Mouse (Mus musculus) MEL (cell line): ENCODE data around the gene Plekhg5. TPM values are rescaled to one million over a fixed set of nuclear protein-coding genes. Genes with fewer than 3 reads are reported as not detected.

Experiments
- DNase-seq: peaks from one replicate; pipeline ENCODE4 v3.0.0; 2011; ENCODE audit warnings: low read depth, low spot score
- H3K27ac ChIP-seq: 2 replicates; pipeline ENCODE4 v1.5.1; 2012; ENCODE audit warnings: low read depth, mild to moderate bottlenecking, control low read depth, low read length, moderate library complexity; ENCODE audit not compliant: control insufficient read depth
- H3K27me3 ChIP-seq, 2 experiments: fragments of 150-350 bp in 1 of 2; sonication (generic) in 1 of 2; 2 replicates each; pipeline ENCODE4 v1.6.1; 2012; ENCODE audit warnings: low read length in 2 of 2, mild to moderate bottlenecking in 2 of 2, improper control_type of control experiment in 1 of 2, moderate library complexity in 1 of 2; ENCODE audit not compliant: insufficient read depth in 2 of 2, control insufficient read depth in 1 of 2
- H3K36me3 ChIP-seq, 2 experiments: 2 replicates each; pipeline ENCODE4 v1.6.1; 2012 to 2014; ENCODE audit warnings: low read length in 2 of 2, improper control_type of control experiment in 1 of 2, inconsistent platforms in 1 of 2, mild to moderate bottlenecking in 1 of 2; ENCODE audit not compliant: insufficient read depth in 2 of 2, control insufficient read depth in 1 of 2
- H3K4me1 ChIP-seq, 2 experiments: fragments of 150-350 bp in 1 of 2; sonication (generic) in 1 of 2; 2 replicates each; pipeline ENCODE4 v1.6.1; 2012; ENCODE audit warnings: low read length in 2 of 2, improper control_type of control experiment in 1 of 2, mild to moderate bottlenecking in 1 of 2; ENCODE audit not compliant: insufficient read depth in 2 of 2, control insufficient read depth in 1 of 2
- H3K4me3 ChIP-seq, 2 experiments: fragments of 150-350 bp in 1 of 2; sonication (generic) in 1 of 2; 2 replicates each; pipeline ENCODE4 v1.5.1; 2012; ENCODE audit warnings: low read depth in 2 of 2, low read length in 2 of 2, mild to moderate bottlenecking in 2 of 2, moderate library complexity in 2 of 2, control low read depth in 1 of 2, improper control_type of control experiment in 1 of 2; ENCODE audit not compliant: control insufficient read depth in 1 of 2, insufficient read depth in 1 of 2
- H3K79me2 ChIP-seq: 2 replicates; pipeline ENCODE4 v1.6.1; 2012; ENCODE audit warnings: mild to moderate bottlenecking, low read length, moderate library complexity; ENCODE audit not compliant: control insufficient read depth, poor library complexity, insufficient read depth
- H3K9ac ChIP-seq: 2 replicates; pipeline ENCODE4 v1.6.1; 2012; ENCODE audit warnings: low read depth, mild to moderate bottlenecking, control low read depth, low read length, moderate library complexity; ENCODE audit not compliant: control insufficient read depth, poor library complexity, severe bottlenecking
- H3K9me3 ChIP-seq: fragments of 150-350 bp; sonication (generic); replicated peaks from 2 replicates; pipeline ENCODE4 v1.6.1; 2012; ENCODE audit warnings: mild to moderate bottlenecking, low read length, improper control_type of control experiment, moderate library complexity; ENCODE audit not compliant: insufficient read depth
- CHD2 ChIP-seq: IDR thresholded peaks from 2 replicates; pipeline ENCODE4 v1.6.1; 2011; ENCODE audit warnings: low read length, improper control_type of control experiment
- CTCF ChIP-seq, 3 experiments: IDR thresholded peaks in 2 of 3; conservative IDR thresholded peaks in 1 of 3; 2 replicates each; pipeline ENCODE4 v1.5.1; 2011 to 2012; ENCODE audit warnings: low read length in 3 of 3, low read depth in 2 of 3, mild to moderate bottlenecking in 2 of 3, improper control_type of control experiment in 1 of 3, inconsistent platforms in 1 of 3, mixed read lengths in 1 of 3, moderate library complexity in 1 of 3; ENCODE audit not compliant: control insufficient read depth in 1 of 3, insufficient read depth in 1 of 3, poor library complexity in 1 of 3, severe bottlenecking in 1 of 3
- E2F4 ChIP-seq: IDR thresholded peaks from 2 replicates; pipeline ENCODE4 v1.6.1; 2011; ENCODE audit warnings: low read depth, low read length, improper control_type of control experiment, borderline replicate concordance
- EP300 ChIP-seq, 2 experiments: IDR thresholded peaks; 2 replicates each; pipeline ENCODE4 v1.6.1; 2011; ENCODE audit warnings: improper control_type of control experiment in 2 of 2, low read length in 2 of 2, low read depth in 1 of 2, mild to moderate bottlenecking in 1 of 2
- GABPA ChIP-seq: IDR thresholded peaks from 2 replicates; pipeline ENCODE4 v1.6.1; 2012; ENCODE audit warnings: low read depth, mild to moderate bottlenecking, inconsistent platforms, low read length, improper control_type of control experiment, moderate library complexity
- GATA1 ChIP-seq: IDR thresholded peaks from 2 replicates; pipeline ENCODE4 v1.6.1; 2011; ENCODE audit warnings: low read depth, low read length, improper control_type of control experiment
- JUND ChIP-seq: IDR thresholded peaks from 2 replicates; pipeline ENCODE4 v1.6.1; 2011; ENCODE audit warnings: low read depth, mild to moderate bottlenecking, improper control_type of control experiment, low read length
- MXI1 ChIP-seq: IDR thresholded peaks from 2 replicates; pipeline ENCODE4 v1.6.1; 2011; ENCODE audit warnings: mild to moderate bottlenecking, low read depth, low read length, improper control_type of control experiment
- NELFE ChIP-seq: IDR thresholded peaks from 2 replicates; pipeline ENCODE4 v1.6.1; 2011; ENCODE audit warnings: low read depth, low read length, improper control_type of control experiment
- NRF1 ChIP-seq: IDR thresholded peaks from 2 replicates; pipeline ENCODE4 v1.6.1; 2014; ENCODE audit warnings: low read depth, mild to moderate bottlenecking, inconsistent platforms, low read length, improper control_type of control experiment, moderate library complexity; ENCODE audit not compliant: poor library complexity, insufficient read depth, severe bottlenecking
- POLR2AphosphoS2 ChIP-seq: IDR thresholded peaks from 2 replicates; pipeline ENCODE4 v1.6.1; 2011; ENCODE audit warnings: low read length, improper control_type of control experiment
- TAL1 ChIP-seq: IDR thresholded peaks from 2 replicates; pipeline ENCODE4 v1.6.1; 2012; ENCODE audit warnings: mild to moderate bottlenecking, inconsistent platforms, low read length, moderate library complexity, mixed read lengths
- TCF12 ChIP-seq: IDR thresholded peaks from 2 replicates; pipeline ENCODE4 v1.6.1; 2014; ENCODE audit warnings: low read depth, mild to moderate bottlenecking, inconsistent platforms, low read length, improper control_type of control experiment, moderate library complexity
- USF1 ChIP-seq: IDR thresholded peaks from 2 replicates; pipeline ENCODE4 v1.6.1; 2014; ENCODE audit warnings: low read depth, mild to moderate bottlenecking, inconsistent platforms, low read length, improper control_type of control experiment, moderate library complexity
- USF2 ChIP-seq, 2 experiments: IDR thresholded peaks; 2 replicates each; pipeline ENCODE4 v1.6.1; 2011 to 2012; ENCODE audit warnings: improper control_type of control experiment in 2 of 2, low read length in 2 of 2, borderline replicate concordance in 1 of 2, inconsistent platforms in 1 of 2, low read depth in 1 of 2, mild to moderate bottlenecking in 1 of 2; ENCODE audit not compliant: insufficient read depth in 1 of 2
- ZNF384 ChIP-seq: IDR thresholded peaks from 2 replicates; pipeline ENCODE4 v1.6.1; 2012; ENCODE audit warnings: low read depth, mild to moderate bottlenecking, inconsistent platforms, low read length, improper control_type of control experiment
- polyA plus RNA-seq, 2 experiments: library from polyadenylated mRNA; stranded (reverse) in 1 of 2; unstranded in 1 of 2; fragments of >175 nt in 1 of 2; fragments of >200 nt in 1 of 2; gene quantifications; 2 replicates each; pipeline versions ENCODE4 v1.2.1 to v1.2.4; 2012; ENCODE audit warnings: low replicate concordance in 2 of 2, low read depth in 1 of 2; ENCODE audit not compliant: insufficient read length in 2 of 2, insufficient read depth in 1 of 2, missing spikeins in 1 of 2
- total RNA-seq: library from RNA; depleted of rRNA; stranded (reverse); fragments of 300-350 nt; gene quantifications from 2 replicates; pipeline ENCODE4 v1.2.3, GENCODE M21; 2012

The Plekhg5 gene
- total and polyA plus RNA-seq, 3 experiments = 10.8 to 19.6 TPM; not detected in 1

DNA sequence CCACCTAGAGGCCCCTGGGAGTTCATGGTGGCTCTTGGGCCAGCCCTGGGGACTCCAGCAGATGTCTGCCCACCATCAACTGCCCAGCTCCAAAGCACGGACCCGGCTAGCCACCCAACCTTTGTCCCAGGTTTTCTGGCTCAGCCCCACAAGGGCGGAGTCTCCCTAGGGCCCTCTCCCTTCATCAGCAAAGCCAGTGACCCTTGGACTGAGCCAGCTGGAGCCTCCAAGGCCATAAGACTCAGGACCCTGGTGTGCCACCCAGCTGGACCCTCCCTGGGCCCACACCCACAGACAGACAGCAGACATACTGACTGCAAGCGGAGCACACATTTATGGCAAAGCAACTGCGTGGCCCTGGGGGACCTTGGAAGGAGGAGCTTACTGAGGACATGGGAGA, 56.5 kb downstream of the Plekhg5 start:
- Histone ChIP-seq H3K27me3 (no peaks in the 10 kb centered on the region), H3K9me3 (no peaks in the 10 kb centered on the region), H3K27ac (no peak overlapping the region), H3K36me3 (no peaks in the 10 kb centered on the region), H3K79me2 (no peaks in the 10 kb centered on the region; the same call in 1 of the 2 replicates), H3K4me3 (no peak overlapping the region), H3K4me1 (no peaks in the 10 kb centered on the region), H3K9ac (no peak overlapping the region)
- no peak for DNase-seq
- TF ChIP-seq TAL1 = no peak
- TF ChIP-seq JUND = no peak
- no peak for TF ChIP-seq TCF12
- TF ChIP-seq EP300 (IDR thresholded peaks at IDR 0.05; ENCODE audit: low read depth in 1 of 2, low read length in 2 of 2) = no peak
- TF ChIP-seq GABPA = no peak
- TF ChIP-seq POLR2AphosphoS2 = no peak

DNA sequence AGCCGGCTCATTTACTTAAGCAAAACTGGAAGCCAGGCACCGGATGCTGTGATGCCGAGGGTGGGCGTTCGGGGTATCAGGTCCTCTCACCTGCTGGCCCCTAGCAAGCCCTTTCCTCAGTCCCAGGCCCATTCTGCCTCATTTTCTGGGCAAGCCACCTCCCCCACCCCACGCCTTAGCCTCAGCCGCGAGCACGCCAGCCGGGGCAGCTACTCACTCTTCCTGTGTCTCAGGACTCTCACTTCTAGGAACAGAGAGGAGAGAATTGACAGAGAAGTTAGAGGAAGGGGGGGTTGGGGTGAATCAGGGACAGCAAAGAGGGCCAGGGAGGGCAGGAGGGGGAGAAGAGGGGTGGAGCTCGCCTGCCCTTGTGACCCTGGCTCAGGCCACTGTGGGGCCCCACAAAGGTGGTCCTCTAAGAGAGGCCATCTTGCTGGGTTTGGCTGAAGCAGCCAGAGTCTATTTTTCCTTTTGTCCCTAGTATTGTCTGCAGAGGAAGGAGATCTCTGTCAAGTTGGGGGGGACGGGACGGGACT, 57.2 kb downstream of the Plekhg5 start:
- no peak for DNase-seq
- no peak overlapping the region for H3K27ac ChIP-seq
- no peaks in the 10 kb centered on the region for H3K9me3 ChIP-seq
- H3K4me3 ChIP-seq = no peak overlapping the region
- no peak overlapping the region for H3K9ac ChIP-seq
- no peaks in the 10 kb centered on the region for H3K27me3 ChIP-seq
- no peaks in the 10 kb centered on the region for H3K36me3 ChIP-seq
- H3K4me1 ChIP-seq = no peaks in the 10 kb centered on the region
- no peaks in the 10 kb centered on the region; the same call in 1 of the 2 replicates for H3K79me2 ChIP-seq
- TF ChIP-seq NELFE (no peak), GATA1 (no peak), E2F4 (no peak), CHD2 (no peak), USF2 (IDR thresholded peaks at IDR 0.05; ENCODE audit: borderline replicate concordance in 1 of 2, insufficient read depth in 1 of 2, low read depth in 1 of 2, low read length in 2 of 2) (no peak), ZNF384 (no peak)

DNA sequence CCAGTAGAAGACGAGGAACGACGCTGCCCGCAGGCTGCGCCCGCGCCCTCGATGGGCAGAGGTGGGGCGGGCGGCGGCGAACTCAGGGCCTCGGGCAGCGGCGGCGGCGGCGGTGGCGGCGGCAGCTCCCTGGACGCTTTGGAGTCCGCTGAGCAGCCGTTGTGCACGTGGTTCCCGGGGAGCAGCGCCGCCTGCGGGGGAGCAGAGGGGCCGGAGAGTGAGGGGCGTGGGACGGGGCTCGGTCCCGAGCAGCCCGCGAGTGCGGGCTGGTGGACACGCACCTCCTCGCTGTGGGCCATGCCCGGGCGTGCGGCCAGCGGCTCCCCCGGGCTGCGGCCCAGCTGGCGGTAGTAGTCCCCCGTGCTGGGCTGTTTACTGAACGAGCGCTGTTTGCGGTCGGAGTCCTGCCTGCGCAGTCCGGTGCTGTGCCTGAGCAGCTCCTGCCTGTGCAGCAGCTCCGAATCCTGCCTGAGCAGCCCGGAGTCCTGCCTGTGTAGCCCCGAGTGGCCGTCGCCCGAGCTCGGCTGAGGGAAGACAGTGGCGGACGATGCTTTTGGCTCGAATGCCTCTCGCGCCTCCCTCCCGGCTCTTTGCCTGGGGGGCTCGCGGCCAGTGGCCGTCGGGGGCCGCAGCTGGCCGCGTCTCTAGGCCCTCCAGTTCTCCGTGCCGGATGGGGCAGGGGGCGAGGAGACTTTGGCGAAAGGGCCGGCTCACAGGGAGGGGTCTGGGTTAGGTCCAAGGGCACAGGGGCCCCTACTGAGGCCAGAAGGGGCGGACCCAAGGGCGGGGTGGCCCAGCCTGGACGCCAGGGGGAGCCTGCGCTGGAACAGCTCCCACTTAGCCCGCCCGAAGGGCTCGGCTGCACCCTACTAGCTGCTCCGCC, 58.7 kb downstream of the Plekhg5 start:
- H3K9me3 ChIP-seq = no peaks in the 10 kb centered on the region
- H3K4me1 ChIP-seq = no peaks in the 10 kb centered on the region
- H3K27me3 ChIP-seq = no peaks in the 10 kb centered on the region
- no peak for TF ChIP-seq E2F4
- peak; percentile 46; the same call in 1 of the 2 replicates for TF ChIP-seq USF1
- TF ChIP-seq MXI1 = peak; percentile 62; the same call in 1 of the 2 replicates
- 0 out of 2 replicates have a peak, but pooled peaks have one; percentile 5 for TF ChIP-seq NRF1
- TF ChIP-seq CTCF (IDR thresholded peaks at IDR 0.05 in 2 of 3, conservative IDR thresholded peaks at IDR 0.05 in 1 of 3; ENCODE audit: control insufficient read depth in 1 of 3, insufficient read depth in 1 of 3, low read depth in 2 of 3, low read length in 3 of 3, poor library complexity in 1 of 3, severe bottlenecking in 1 of 3) = peak in 2 of 3 experiments; percentile 29 to 56; a peak in 4 of 6 replicates
- no peaks in the 10 kb centered on the region; the same call in 1 of the 2 replicates for H3K79me2 ChIP-seq
- H3K4me3 ChIP-seq = peak overlapping the region; percentile 64 to 68
- H3K9ac ChIP-seq = peak overlapping the region; percentile 68
- no peaks in the 10 kb centered on the region for H3K36me3 ChIP-seq
- no peak overlapping the region for H3K27ac ChIP-seq
- DNase-seq = peak; percentile 53
